Mouse (Mus musculus): Measurements from ENCODE around the gene Lrrc56. TPM values are rescaled to one million over a fixed set of nuclear protein-coding genes. Genes with fewer than 3 reads are reported as not detected.

Lrrc56 gene
- polyA plus RNA-seq, 1 experiment from 2014 or later: 20.8 TPM

GRCm38 (mm10) chr7:141188194-141188593 is 5.8 kb upstream of the Lrrc56 start:
- H3K4me1 ChIP-seq (replicated peaks; ENCODE audit: control insufficient read depth, insufficient read depth, low read length): peaks cover 9% of the 10 kb centered on the region
- H3K9ac ChIP-seq (ENCODE audit: low read depth, low read length): no peak overlapping the region
- no peak overlapping the region for H3K27ac ChIP-seq (ENCODE audit: low read depth, low read length)
- 67% methylated on average over 3 of the region's 3 CpGs for WGBS
- no peak overlapping the region for H3K4me2 ChIP-seq
- no peak overlapping the region for H3K4me3 ChIP-seq (ENCODE audit: low read depth, low read length)
- peaks cover 25% of the 10 kb centered on the region for H3K36me3 ChIP-seq (ENCODE audit: control insufficient read depth, insufficient read depth, low read length)
- H3K27me3 ChIP-seq (replicated peaks; ENCODE audit: control insufficient read depth, insufficient read depth, low read length): no peaks in the 10 kb centered on the region
- DNase-seq (ENCODE audit: low spot score): no peak
- no peak for ATAC-seq (replicated peaks; ENCODE audit: low FRiP score)
- no peaks in the 10 kb centered on the region for H3K9me3 ChIP-seq (ENCODE audit: control insufficient read depth, low read length)

GRCm38 (mm10) chr7:141188733-141189132 is 5.2 kb upstream of the Lrrc56 start:
- H3K27ac ChIP-seq (ENCODE audit: low read depth, low read length): no peak overlapping the region
- no peak overlapping the region for H3K4me2 ChIP-seq
- no peak overlapping the region for H3K9ac ChIP-seq (ENCODE audit: low read depth, low read length)
- peaks cover 9% of the 10 kb centered on the region for H3K4me1 ChIP-seq (replicated peaks; ENCODE audit: control insufficient read depth, insufficient read depth, low read length)
- H3K9me3 ChIP-seq (ENCODE audit: control insufficient read depth, low read length): no peaks in the 10 kb centered on the region
- H3K4me3 ChIP-seq (ENCODE audit: low read depth, low read length): no peak overlapping the region
- WGBS: 89% methylated on average over 3 of the region's 3 CpGs
- DNase-seq (ENCODE audit: low spot score) (no peak), ATAC-seq (replicated peaks; ENCODE audit: low FRiP score) (no peak)
- peaks cover 25% of the 10 kb centered on the region for H3K36me3 ChIP-seq (ENCODE audit: control insufficient read depth, insufficient read depth, low read length)
- no peaks in the 10 kb centered on the region for H3K27me3 ChIP-seq (replicated peaks; ENCODE audit: control insufficient read depth, insufficient read depth, low read length)

- Histone ChIP-seq H3K9ac (ENCODE audit: low read depth, low read length) (no peak overlapping the region), H3K36me3 (ENCODE audit: control insufficient read depth, insufficient read depth, low read length) (peaks cover 25% of the 10 kb centered on the region), H3K9me3 (ENCODE audit: control insufficient read depth, low read length) (no peaks in the 10 kb centered on the region), H3K27ac (ENCODE audit: low read depth, low read length) (no peak overlapping the region), H3K4me2 (no peak overlapping the region), H3K4me3 (ENCODE audit: low read depth, low read length) (no peak overlapping the region), H3K27me3 (replicated peaks; ENCODE audit: control insufficient read depth, insufficient read depth, low read length) (no peaks in the 10 kb centered on the region), H3K4me1 (replicated peaks; ENCODE audit: control insufficient read depth, insufficient read depth, low read length) (peaks cover 13% of the 10 kb centered on the region)
- 81% methylated on average over 3 of the region's 3 CpGs for WGBS
- ATAC-seq (replicated peaks; ENCODE audit: low FRiP score): no peak
- no peak for DNase-seq (ENCODE audit: low spot score)
Measured at GRCm38 (mm10) chr7:141190220-141190619, 3.7 kb upstream of the Lrrc56 start.

- Histone ChIP-seq H3K4me2 (no peak overlapping the region), H3K4me1 (replicated peaks; ENCODE audit: control insufficient read depth, insufficient read depth, low read length) (peaks cover 21% of the 10 kb centered on the region), H3K27ac (ENCODE audit: low read depth, low read length) (no peak overlapping the region), H3K36me3 (ENCODE audit: control insufficient read depth, insufficient read depth, low read length) (peaks cover 25% of the 10 kb centered on the region), H3K27me3 (replicated peaks; ENCODE audit: control insufficient read depth, insufficient read depth, low read length) (no peaks in the 10 kb centered on the region), H3K9ac (ENCODE audit: low read depth, low read length) (no peak overlapping the region), H3K9me3 (ENCODE audit: control insufficient read depth, low read length) (no peaks in the 10 kb centered on the region), H3K4me3 (ENCODE audit: low read depth, low read length) (no peak overlapping the region)
- DNase-seq (ENCODE audit: low spot score) (no peak), ATAC-seq (replicated peaks; ENCODE audit: low FRiP score) (no peak)
- WGBS: 87% methylated on average over 14 of the region's 14 CpGs
Measured at GRCm38 (mm10) chr7:141191036-141191435, 2.9 kb upstream of the Lrrc56 start.

GRCm38 (mm10) chr7:141191796-141192685 is 1.9 kb upstream of the Lrrc56 start:
- peaks cover 28% of the 10 kb centered on the region for H3K4me1 ChIP-seq (replicated peaks; ENCODE audit: control insufficient read depth, insufficient read depth, low read length)
- ATAC-seq (replicated peaks; ENCODE audit: low FRiP score) (no peak), DNase-seq (ENCODE audit: low spot score) (no peak)
- H3K36me3 ChIP-seq (ENCODE audit: control insufficient read depth, insufficient read depth, low read length): peaks cover 25% of the 10 kb centered on the region
- no peaks in the 10 kb centered on the region for H3K27me3 ChIP-seq (replicated peaks; ENCODE audit: control insufficient read depth, insufficient read depth, low read length)
- H3K4me3 ChIP-seq (ENCODE audit: low read depth, low read length): peak overlapping the region; percentile 98
- WGBS: 89% methylated on average over 24 of the region's 24 CpGs
- H3K9me3 ChIP-seq (ENCODE audit: control insufficient read depth, low read length): no peaks in the 10 kb centered on the region
- H3K9ac ChIP-seq (ENCODE audit: low read depth, low read length): peak overlapping the region; percentile 96
- H3K27ac ChIP-seq (ENCODE audit: low read depth, low read length): no peak overlapping the region
- peak overlapping the region; percentile 97 for H3K4me2 ChIP-seq

GRCm38 (mm10) chr7:141192776-141193347 is 1.1 kb upstream of the Lrrc56 start:
- no peaks in the 10 kb centered on the region for H3K27me3 ChIP-seq (replicated peaks; ENCODE audit: control insufficient read depth, insufficient read depth, low read length)
- H3K9me3 ChIP-seq (ENCODE audit: control insufficient read depth, low read length): no peaks in the 10 kb centered on the region
- WGBS: 31% methylated on average over 12 of the region's 12 CpGs
- H3K4me3 ChIP-seq (ENCODE audit: low read depth, low read length): peak overlapping the region; percentile 98
- ATAC-seq (replicated peaks; ENCODE audit: low FRiP score): no peak
- H3K4me2 ChIP-seq: peak overlapping the region; percentile 97
- H3K36me3 ChIP-seq (ENCODE audit: control insufficient read depth, insufficient read depth, low read length): peaks cover 25% of the 10 kb centered on the region
- H3K9ac ChIP-seq (ENCODE audit: low read depth, low read length): peak overlapping the region; percentile 96
- peaks cover 37% of the 10 kb centered on the region for H3K4me1 ChIP-seq (replicated peaks; ENCODE audit: control insufficient read depth, insufficient read depth, low read length)
- DNase-seq (ENCODE audit: low spot score): no peak
- H3K27ac ChIP-seq (ENCODE audit: low read depth, low read length): peak overlapping the region; percentile 89

- 1% methylated on average over 40 of the region's 43 CpGs for WGBS
- H3K27ac ChIP-seq (ENCODE audit: low read depth, low read length): peak overlapping the region; percentile 89
- H3K36me3 ChIP-seq (ENCODE audit: control insufficient read depth, insufficient read depth, low read length): peaks cover 25% of the 10 kb centered on the region
- DNase-seq (ENCODE audit: low spot score) (peak; percentile 75), ATAC-seq (replicated peaks; ENCODE audit: low FRiP score) (no peak; the same call in 1 of the 2 replicates)
- peaks cover 40% of the 10 kb centered on the region for H3K4me1 ChIP-seq (replicated peaks; ENCODE audit: control insufficient read depth, insufficient read depth, low read length)
- H3K4me3 ChIP-seq (ENCODE audit: low read depth, low read length): peak overlapping the region; percentile 98
- H3K9ac ChIP-seq (ENCODE audit: low read depth, low read length): peak overlapping the region; percentile 96
- peak overlapping the region; percentile 97 for H3K4me2 ChIP-seq
- H3K27me3 ChIP-seq (replicated peaks; ENCODE audit: control insufficient read depth, insufficient read depth, low read length): no peaks in the 10 kb centered on the region
- H3K9me3 ChIP-seq (ENCODE audit: control insufficient read depth, low read length): no peaks in the 10 kb centered on the region
Measured at GRCm38 (mm10) chr7:141193348-141193856, 555 bp upstream of the Lrrc56 start.

- no peak for ATAC-seq (replicated peaks; ENCODE audit: low FRiP score)
- peaks cover 25% of the 10 kb centered on the region for H3K36me3 ChIP-seq (ENCODE audit: control insufficient read depth, insufficient read depth, low read length)
- WGBS: under 1% methylated on average over 23 of the region's 23 CpGs
- peak overlapping the region; percentile 97 for H3K4me2 ChIP-seq
- H3K27ac ChIP-seq (ENCODE audit: low read depth, low read length): peak overlapping the region; percentile 89
- DNase-seq (ENCODE audit: low spot score): no peak
- peak overlapping the region; percentile 98 for H3K4me3 ChIP-seq (ENCODE audit: low read depth, low read length)
- H3K9ac ChIP-seq (ENCODE audit: low read depth, low read length): peak overlapping the region; percentile 96
- peaks cover 47% of the 10 kb centered on the region for H3K4me1 ChIP-seq (replicated peaks; ENCODE audit: control insufficient read depth, insufficient read depth, low read length)
- no peaks in the 10 kb centered on the region for H3K9me3 ChIP-seq (ENCODE audit: control insufficient read depth, low read length)
- H3K27me3 ChIP-seq (replicated peaks; ENCODE audit: control insufficient read depth, insufficient read depth, low read length): no peaks in the 10 kb centered on the region
Measured at GRCm38 (mm10) chr7:141194409-141194808, 452 bp downstream of the Lrrc56 start.
